Comparison of ENCODE assay signal across 18 mouse cellular contexts in genomic region chr4:123394269-123394668, GRCm38 (mm10). TPM values are rescaled to one million over a fixed set of nuclear protein-coding genes. Genes with fewer than 3 reads are reported as not detected.
"Had no signal": no experiment of that assay in that cellular context is flagged by ENCODE, and none has a peak within 500 bp of the region (broad histone marks: within the 10 kb centered on the region; RNA-seq: fewer than 3 reads in every experiment).

No protein-coding gene starts in this region.

- H3K9ac ChIP-seq: limb, embryonic 12.5 days; liver, embryonic 13.5 days; liver, postnatal 0 days; lung, embryonic 15.5 days; midbrain, embryonic 15.5 days had no signal

- DNase-seq: kidney, adult 18-20 months; kidney, postnatal 10 days; liver; liver, embryonic 13.5 days; liver, postnatal 0 days; lung, postnatal 14 days; right cerebral cortex, postnatal 4 days; spleen, adult 18-20 months; thymus, adult 18-20 months; thymus, postnatal 25 days had no signal

- H3K27me3 ChIP-seq: limb, embryonic 12.5 days; liver, embryonic 13.5 days; lung, embryonic 15.5 days; megakaryocyte, embryonic 14.5 days; midbrain, embryonic 15.5 days had no signal

- H3K4me3 ChIP-seq: limb, embryonic 12.5 days; liver, embryonic 13.5 days; lung, embryonic 15.5 days; megakaryocyte, embryonic 14.5 days; midbrain, embryonic 15.5 days had no signal

- H3K4me1 ChIP-seq: limb, embryonic 12.5 days; liver, embryonic 13.5 days; lung, embryonic 15.5 days; midbrain, embryonic 15.5 days had no signal

- H3K27ac ChIP-seq: limb, embryonic 12.5 days; liver, embryonic 13.5 days; lung, embryonic 15.5 days; macrophage; midbrain, embryonic 15.5 days had no signal

RNA-seq across cellular contexts. Expression of gene Bmp8a, which starts 51.2 kb away (rescaled TPM):
- total RNA-seq: layer of hippocampus, postnatal 14 days; monocyte, adult 5-6 weeks had no signal
- polyA plus RNA-seq: macrophage; midbrain, embryonic 15.5 days; stomach, embryonic 14.5 days had no signal
